Mouse (Mus musculus): ENCODE results near the gene Lsg1. TPM values are rescaled to one million over a fixed set of nuclear protein-coding genes. Genes with fewer than 3 reads are reported as not detected.

Lsg1 gene
- polyA plus RNA-seq, 1 experiment from 2014 or later = 61.1 TPM

GRCm38 (mm10) chr16:30518635-30519034 is 68.8 kb downstream of the Lsg1 start:
- Histone ChIP-seq H3K27me3 (replicated peaks; ENCODE audit: control insufficient read depth, insufficient read depth, low read length) (no peaks in the 10 kb centered on the region), H3K4me1 (replicated peaks; ENCODE audit: control insufficient read depth, insufficient read depth, low read length) (no peaks in the 10 kb centered on the region), H3K4me2 (ENCODE audit: low read length) (no peak overlapping the region), H3K4me3 (replicated peaks; ENCODE audit: low read length) (no peak overlapping the region), H3K9me3 (ENCODE audit: control insufficient read depth, low read length) (no peaks in the 10 kb centered on the region; the same call in 1 of the 2 replicates), H3K9ac (replicated peaks; ENCODE audit: low read depth, low read length) (no peak overlapping the region), H3K36me3 (ENCODE audit: control insufficient read depth, insufficient read depth) (peaks cover 24% of the 10 kb centered on the region), H3K27ac (ENCODE audit: low read length) (no peak overlapping the region)
- no peak for ATAC-seq
- 76% methylated on average over 9 of the region's 9 CpGs for WGBS

- peaks cover 24% of the 10 kb centered on the region for H3K36me3 ChIP-seq (ENCODE audit: control insufficient read depth, insufficient read depth)
- WGBS = 81% methylated on average over 11 of the region's 11 CpGs
- H3K9me3 ChIP-seq (ENCODE audit: control insufficient read depth, low read length) = no peaks in the 10 kb centered on the region; the same call in 1 of the 2 replicates
- no peak overlapping the region for H3K4me3 ChIP-seq (replicated peaks; ENCODE audit: low read length)
- H3K9ac ChIP-seq (replicated peaks; ENCODE audit: low read depth, low read length) = no peak overlapping the region
- no peak overlapping the region for H3K27ac ChIP-seq (ENCODE audit: low read length)
- H3K4me1 ChIP-seq (replicated peaks; ENCODE audit: control insufficient read depth, insufficient read depth, low read length) = no peaks in the 10 kb centered on the region
- ATAC-seq = no peak
- H3K27me3 ChIP-seq (replicated peaks; ENCODE audit: control insufficient read depth, insufficient read depth, low read length) = no peaks in the 10 kb centered on the region
- H3K4me2 ChIP-seq (ENCODE audit: low read length) = no peak overlapping the region
Observed at GRCm38 (mm10) chr16:30517666-30518283, 69.6 kb downstream of the Lsg1 start.

GRCm38 (mm10) chr16:30516993-30517392 is 70.4 kb downstream of the Lsg1 start:
- WGBS = 94% methylated on average over 9 of the region's 9 CpGs
- H3K4me1 ChIP-seq (replicated peaks; ENCODE audit: control insufficient read depth, insufficient read depth, low read length) = peaks cover 5% of the 10 kb centered on the region; the same call in 1 of the 2 replicates
- H3K9me3 ChIP-seq (ENCODE audit: control insufficient read depth, low read length) = no peaks in the 10 kb centered on the region; the same call in 1 of the 2 replicates
- no peak for ATAC-seq
- H3K27me3 ChIP-seq (replicated peaks; ENCODE audit: control insufficient read depth, insufficient read depth, low read length) = no peaks in the 10 kb centered on the region
- H3K4me3 ChIP-seq (replicated peaks; ENCODE audit: low read length) = no peak overlapping the region
- H3K4me2 ChIP-seq (ENCODE audit: low read length) = no peak overlapping the region
- H3K9ac ChIP-seq (replicated peaks; ENCODE audit: low read depth, low read length) = no peak overlapping the region
- peaks cover 18% of the 10 kb centered on the region for H3K36me3 ChIP-seq (ENCODE audit: control insufficient read depth, insufficient read depth)
- H3K27ac ChIP-seq (ENCODE audit: low read length) = no peak overlapping the region

- H3K4me2 ChIP-seq (ENCODE audit: low read length) = no peak overlapping the region
- H3K27ac ChIP-seq (ENCODE audit: low read length) = no peak overlapping the region
- no peaks in the 10 kb centered on the region for H3K27me3 ChIP-seq (replicated peaks; ENCODE audit: control insufficient read depth, insufficient read depth, low read length)
- H3K9me3 ChIP-seq (ENCODE audit: control insufficient read depth, low read length) = no peaks in the 10 kb centered on the region; the same call in 1 of the 2 replicates
- no peak for ATAC-seq
- no peak overlapping the region for H3K9ac ChIP-seq (replicated peaks; ENCODE audit: low read depth, low read length)
- peaks cover 18% of the 10 kb centered on the region for H3K36me3 ChIP-seq (ENCODE audit: control insufficient read depth, insufficient read depth)
- H3K4me1 ChIP-seq (replicated peaks; ENCODE audit: control insufficient read depth, insufficient read depth, low read length) = peaks cover 13% of the 10 kb centered on the region
- 69% methylated on average over 12 of the region's 12 CpGs for WGBS
- no peak overlapping the region for H3K4me3 ChIP-seq (replicated peaks; ENCODE audit: low read length)
Observed at GRCm38 (mm10) chr16:30515418-30515817, 72.0 kb downstream of the Lsg1 start.

- peaks cover 18% of the 10 kb centered on the region for H3K36me3 ChIP-seq (ENCODE audit: control insufficient read depth, insufficient read depth)
- H3K27ac ChIP-seq (ENCODE audit: low read length) = no peak overlapping the region
- peaks cover 19% of the 10 kb centered on the region for H3K4me1 ChIP-seq (replicated peaks; ENCODE audit: control insufficient read depth, insufficient read depth, low read length)
- 76% methylated on average over 20 of the region's 20 CpGs for WGBS
- no peak for ATAC-seq
- H3K4me3 ChIP-seq (replicated peaks; ENCODE audit: low read length) = no peak overlapping the region
- H3K9me3 ChIP-seq (ENCODE audit: control insufficient read depth, low read length) = no peaks in the 10 kb centered on the region; the same call in 1 of the 2 replicates
- H3K4me2 ChIP-seq (ENCODE audit: low read length) = no peak overlapping the region
- no peak overlapping the region for H3K9ac ChIP-seq (replicated peaks; ENCODE audit: low read depth, low read length)
- H3K27me3 ChIP-seq (replicated peaks; ENCODE audit: control insufficient read depth, insufficient read depth, low read length) = no peaks in the 10 kb centered on the region
Observed at GRCm38 (mm10) chr16:30513050-30514024, 74.1 kb downstream of the Lsg1 start.

- H3K9ac ChIP-seq (replicated peaks; ENCODE audit: low read depth, low read length) = no peak overlapping the region
- H3K4me3 ChIP-seq (replicated peaks; ENCODE audit: low read length) = no peak overlapping the region
- ATAC-seq = no peak
- H3K4me2 ChIP-seq (ENCODE audit: low read length) = no peak overlapping the region
- 61% methylated on average over 8 of the region's 8 CpGs for whole genome bisulfite sequencing
- peaks cover 18% of the 10 kb centered on the region for H3K36me3 ChIP-seq (ENCODE audit: control insufficient read depth, insufficient read depth)
- H3K9me3 ChIP-seq (ENCODE audit: control insufficient read depth, low read length) = no peaks in the 10 kb centered on the region; the same call in 1 of the 2 replicates
- H3K27me3 ChIP-seq (replicated peaks; ENCODE audit: control insufficient read depth, insufficient read depth, low read length) = no peaks in the 10 kb centered on the region
- H3K27ac ChIP-seq (ENCODE audit: low read length) = no peak overlapping the region
- H3K4me1 ChIP-seq (replicated peaks; ENCODE audit: control insufficient read depth, insufficient read depth, low read length) = peaks cover 19% of the 10 kb centered on the region
Observed at GRCm38 (mm10) chr16:30512375-30513049, 74.9 kb downstream of the Lsg1 start.

GRCm38 (mm10) chr16:30511563-30512340 is 75.6 kb downstream of the Lsg1 start:
- Histone ChIP-seq H3K27me3 (replicated peaks; ENCODE audit: control insufficient read depth, insufficient read depth, low read length) (no peaks in the 10 kb centered on the region), H3K4me2 (ENCODE audit: low read length) (peak overlapping the region; percentile 62), H3K4me1 (replicated peaks; ENCODE audit: control insufficient read depth, insufficient read depth, low read length) (peaks cover 19% of the 10 kb centered on the region), H3K4me3 (replicated peaks; ENCODE audit: low read length) (peak overlapping the region; percentile 63), H3K27ac (ENCODE audit: low read length) (peak overlapping the region; percentile 95; the same call in 1 of the 2 replicates), H3K9me3 (ENCODE audit: control insufficient read depth, low read length) (no peaks in the 10 kb centered on the region; the same call in 1 of the 2 replicates), H3K36me3 (ENCODE audit: control insufficient read depth, insufficient read depth) (peaks cover 12% of the 10 kb centered on the region), H3K9ac (replicated peaks; ENCODE audit: low read depth, low read length) (peak overlapping the region; percentile 78)
- ATAC-seq = no peak
- WGBS = 82% methylated on average over 13 of the region's 13 CpGs

GRCm38 (mm10) chr16:30510504-30511451 is 76.6 kb downstream of the Lsg1 start:
- Histone ChIP-seq H3K4me1 (replicated peaks; ENCODE audit: control insufficient read depth, insufficient read depth, low read length) (peaks cover 19% of the 10 kb centered on the region), H3K27ac (ENCODE audit: low read length) (peak overlapping the region; percentile 95), H3K9ac (replicated peaks; ENCODE audit: low read depth, low read length) (peak overlapping the region; percentile 78), H3K36me3 (ENCODE audit: control insufficient read depth, insufficient read depth) (peaks cover 9% of the 10 kb centered on the region; the same call in 1 of the 2 replicates), H3K27me3 (replicated peaks; ENCODE audit: control insufficient read depth, insufficient read depth, low read length) (no peaks in the 10 kb centered on the region), H3K4me3 (replicated peaks; ENCODE audit: low read length) (peak overlapping the region; percentile 63), H3K4me2 (ENCODE audit: low read length) (peak overlapping the region; percentile 62), H3K9me3 (ENCODE audit: control insufficient read depth, low read length) (no peaks in the 10 kb centered on the region; the same call in 1 of the 2 replicates)
- WGBS = 4% methylated on average over 44 of the region's 44 CpGs
- ATAC-seq = peak; percentile 92
